Mouse (Mus musculus): ENCODE measurements around the gene Arsb. TPM values are rescaled to one million over a fixed set of nuclear protein-coding genes. Genes with fewer than 3 reads are reported as not detected.

Arsb gene
- polyA plus RNA-seq, 1 experiment from 2014 or later, result 11.0 TPM

DNA sequence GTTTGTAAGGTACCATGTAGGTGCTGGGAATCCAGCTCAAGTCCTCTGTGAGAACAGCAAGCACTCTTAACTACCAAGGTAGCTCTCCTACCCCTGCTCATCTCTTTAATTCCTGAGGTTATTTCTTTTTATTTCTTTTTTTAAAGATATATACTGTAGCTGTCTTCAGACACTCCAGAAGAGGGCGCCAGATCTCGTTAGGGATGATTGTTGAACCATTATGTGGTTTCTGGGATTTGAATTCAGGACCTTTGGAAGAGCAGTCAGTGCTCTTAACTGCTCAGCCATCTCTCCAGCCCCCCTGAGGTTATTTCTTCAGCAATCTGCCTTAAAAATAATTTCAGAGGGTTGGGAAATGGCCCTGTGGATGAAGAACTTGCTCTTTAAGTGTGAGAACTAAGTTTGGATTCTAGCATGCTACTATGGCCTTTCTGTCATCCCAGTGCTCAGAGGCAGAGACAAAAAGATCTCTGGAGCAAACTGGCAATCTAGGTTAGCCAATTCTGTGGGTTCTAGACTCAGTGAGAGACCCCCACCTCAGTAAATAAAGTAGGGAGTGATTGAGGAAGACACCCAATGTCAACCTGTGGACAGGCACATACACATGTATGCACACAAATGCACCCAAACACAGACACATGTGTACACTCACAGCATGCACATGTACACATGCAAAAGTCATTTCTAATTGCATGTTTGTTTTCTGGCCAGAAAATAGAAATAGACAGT, 58.3 kb downstream of the Arsb start:
- Histone ChIP-seq H3K9ac (no peak overlapping the region), H3K27ac (replicated peaks) (no peak overlapping the region), H3K27me3 (no peaks in the 10 kb centered on the region), H3K36me3 (0 out of 2 replicates have a peak, but pooled peaks cover 3% of the 10 kb centered on the region), H3K9me3 (0 out of 2 replicates have a peak, but pooled peaks cover 3% of the 10 kb centered on the region), H3K4me1 (replicated peaks) (no peaks in the 10 kb centered on the region), H3K4me2 (no peak overlapping the region), H3K4me3 (no peak overlapping the region)
- no peak for ATAC-seq (ENCODE audit: low FRiP score, low read depth)
- WGBS, result 69% methylated on average over 2 of the region's 2 CpGs

GRCm38 (mm10) chr13:93830294-93830645, 58.8 kb downstream of the Arsb start:
- ATAC-seq (ENCODE audit: low FRiP score, low read depth), result no peak
- WGBS, result 83% methylated on average over 6 of the region's 6 CpGs

DNA sequence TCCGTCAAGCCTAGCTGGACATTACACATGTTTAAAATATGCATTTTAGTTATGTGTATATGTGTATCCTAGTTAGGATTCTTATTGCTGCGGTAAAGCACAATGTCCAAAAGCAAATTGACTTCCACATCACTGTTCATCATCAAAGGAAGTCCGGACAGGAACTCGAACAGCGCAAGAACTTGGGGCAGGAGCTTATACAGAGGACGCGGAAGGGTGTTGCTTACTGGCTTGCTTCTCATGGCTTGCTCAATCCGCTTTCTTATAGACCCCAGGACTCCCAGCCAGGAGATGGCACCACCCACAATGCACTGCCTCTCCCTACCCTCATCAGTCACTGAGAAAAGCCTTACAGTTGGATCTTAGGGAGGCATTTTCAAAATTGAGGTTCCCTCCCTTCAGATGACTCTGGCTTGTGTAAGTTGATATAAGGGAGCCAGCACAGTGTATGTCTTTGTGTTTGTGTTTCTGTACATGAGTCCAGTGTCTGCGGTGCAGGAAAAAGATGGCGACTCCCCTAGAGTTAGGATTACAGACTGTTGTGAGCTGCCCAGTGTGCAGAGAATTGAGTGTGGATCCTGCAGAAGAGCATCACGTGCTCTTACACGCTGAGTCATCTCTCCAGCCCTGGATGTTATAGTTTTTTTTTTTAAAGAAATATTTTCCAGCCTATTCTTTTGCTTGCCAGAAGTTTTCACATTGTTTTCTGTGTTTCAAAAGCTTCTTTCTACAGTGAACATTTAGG, 66.2 kb downstream of the Arsb start:
- H3K9ac ChIP-seq, result no peak overlapping the region
- no peak overlapping the region for H3K4me2 ChIP-seq
- H3K4me1 ChIP-seq (replicated peaks), result peaks cover 13% of the 10 kb centered on the region
- 0 out of 2 replicates have a peak, but pooled peaks cover 3% of the 10 kb centered on the region for H3K9me3 ChIP-seq
- no peak for ATAC-seq (ENCODE audit: low FRiP score, low read depth)
- H3K27ac ChIP-seq (replicated peaks), result no peak overlapping the region
- 89% methylated on average over 12 of the region's 12 CpGs for WGBS
- H3K4me3 ChIP-seq, result no peak overlapping the region
- H3K27me3 ChIP-seq, result no peaks in the 10 kb centered on the region
- 0 out of 2 replicates have a peak, but pooled peaks cover 3% of the 10 kb centered on the region for H3K36me3 ChIP-seq

More at GRCm38 (mm10) chr13:93830294-93830645, 58.8 kb downstream of the Arsb start:
- Histone ChIP-seq H3K4me1 (replicated peaks) (no peaks in the 10 kb centered on the region), H3K9ac (no peak overlapping the region), H3K9me3 (0 out of 2 replicates have a peak, but pooled peaks cover 3% of the 10 kb centered on the region), H3K4me2 (no peak overlapping the region), H3K4me3 (no peak overlapping the region), H3K36me3 (0 out of 2 replicates have a peak, but pooled peaks cover 3% of the 10 kb centered on the region), H3K27me3 (no peaks in the 10 kb centered on the region), H3K27ac (replicated peaks) (no peak overlapping the region)

DNA sequence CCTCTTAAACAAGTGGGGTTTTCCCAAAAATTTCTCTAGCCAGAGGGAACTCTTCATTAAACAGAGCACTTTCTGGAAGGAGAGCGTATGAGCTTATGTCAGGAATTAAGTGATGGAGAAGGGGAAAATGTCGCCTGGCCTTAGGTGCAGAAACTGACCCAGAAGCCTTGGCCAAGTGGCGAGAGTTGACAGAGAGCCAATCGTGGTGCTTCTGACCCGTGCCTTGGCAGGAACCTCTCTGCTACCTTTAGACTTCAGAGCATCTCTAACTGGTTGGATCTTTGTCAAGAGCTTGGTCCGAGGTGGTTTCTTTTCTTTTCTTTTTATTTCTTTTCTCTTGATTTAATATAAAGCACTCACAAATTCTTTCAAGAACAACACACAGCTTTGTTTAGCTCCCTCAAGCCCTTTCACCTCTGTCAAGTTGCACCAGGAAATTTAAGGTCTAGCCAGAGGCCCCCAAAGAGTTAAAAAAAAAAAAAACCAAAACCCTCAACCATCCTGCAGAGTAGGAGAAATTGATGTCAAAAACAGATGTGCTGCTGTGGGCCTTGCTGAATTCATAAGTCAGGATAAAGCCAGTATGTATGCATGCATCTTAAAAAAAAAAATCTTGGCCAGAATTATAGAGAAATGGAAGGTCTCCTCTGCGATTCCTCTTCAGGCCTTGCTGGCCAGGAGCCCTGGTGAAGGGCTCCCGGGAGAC, 67.2 kb downstream of the Arsb start:
- 55% methylated on average over 8 of the region's 8 CpGs for WGBS

DNA sequence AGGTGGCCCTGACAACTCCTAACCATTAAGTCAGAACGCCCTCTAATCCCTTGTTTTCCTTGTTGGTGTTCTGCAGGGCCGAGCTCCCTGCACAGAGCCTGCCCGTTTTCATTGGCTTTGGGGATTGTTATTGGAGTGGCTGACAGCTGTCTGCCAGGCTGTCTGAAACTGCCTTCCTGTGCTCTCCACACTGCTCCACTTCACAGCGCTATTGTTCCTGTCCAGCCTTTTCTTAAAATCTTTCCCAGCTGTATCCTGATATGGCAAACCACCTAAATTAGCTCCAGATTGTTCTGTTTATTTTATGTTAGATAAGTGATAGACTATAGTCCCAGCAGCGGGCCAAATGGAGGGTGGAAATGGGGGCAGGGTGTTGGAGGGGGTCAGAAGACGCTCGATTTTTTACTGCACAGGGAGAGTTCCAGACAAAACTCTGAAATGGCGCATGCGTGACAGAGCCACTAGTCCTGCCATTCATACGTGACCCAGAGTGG, 67.8 kb downstream of the Arsb start:
- peaks cover 13% of the 10 kb centered on the region for H3K4me1 ChIP-seq (replicated peaks)
- WGBS, result 34% methylated on average over 10 of the region's 10 CpGs
- H3K27ac ChIP-seq (replicated peaks), result peak overlapping the region; percentile 71
- no peak overlapping the region for H3K4me3 ChIP-seq
- H3K9me3 ChIP-seq, result no peaks in the 10 kb centered on the region
- no peak overlapping the region for H3K4me2 ChIP-seq
- peak; percentile 81 for ATAC-seq (ENCODE audit: low FRiP score, low read depth)
- H3K27me3 ChIP-seq, result no peaks in the 10 kb centered on the region
- no peak overlapping the region for H3K9ac ChIP-seq
- no peaks in the 10 kb centered on the region for H3K36me3 ChIP-seq

More for the DNA sequence above, 67.2 kb downstream of the Arsb start:
- Histone ChIP-seq H3K4me1 (replicated peaks) (peaks cover 13% of the 10 kb centered on the region), H3K4me2 (no peak overlapping the region), H3K9ac (no peak overlapping the region), H3K36me3 (0 out of 2 replicates have a peak, but pooled peaks cover 3% of the 10 kb centered on the region), H3K4me3 (no peak overlapping the region), H3K27me3 (no peaks in the 10 kb centered on the region), H3K27ac (replicated peaks) (peak overlapping the region; percentile 71; the same call in 1 of the 2 replicates), H3K9me3 (0 out of 2 replicates have a peak, but pooled peaks cover 3% of the 10 kb centered on the region)
- ATAC-seq (ENCODE audit: low FRiP score, low read depth), result no peak

DNA sequence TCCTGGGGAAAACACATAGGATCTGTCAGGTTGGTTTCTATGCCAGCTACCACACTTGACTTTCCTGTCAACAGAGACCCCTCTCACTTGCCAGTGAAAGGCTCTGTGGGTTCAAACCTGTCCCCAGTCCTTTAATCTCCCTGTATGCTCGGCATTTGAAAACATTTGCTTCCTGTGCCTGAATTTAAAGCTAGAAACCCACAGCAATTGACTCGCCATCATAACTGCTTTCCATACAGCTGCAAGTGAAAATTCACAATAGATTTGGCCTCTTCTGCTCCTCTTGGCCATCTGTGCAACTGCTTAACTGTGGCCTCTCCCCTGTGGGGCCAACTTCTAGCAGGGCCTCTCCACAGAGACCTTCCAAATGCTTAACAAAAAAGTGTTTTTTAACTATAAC, 68.3 kb downstream of the Arsb start:
- no peak overlapping the region for H3K4me2 ChIP-seq
- no peaks in the 10 kb centered on the region for H3K27me3 ChIP-seq
- H3K4me3 ChIP-seq, result no peak overlapping the region
- peak overlapping the region; percentile 71 for H3K27ac ChIP-seq (replicated peaks)
- H3K36me3 ChIP-seq, result no peaks in the 10 kb centered on the region
- peaks cover 13% of the 10 kb centered on the region for H3K4me1 ChIP-seq (replicated peaks)
- WGBS, result 37% methylated on average over 2 of the region's 2 CpGs
- H3K9me3 ChIP-seq, result no peaks in the 10 kb centered on the region
- ATAC-seq (ENCODE audit: low FRiP score, low read depth), result no peak
- no peak overlapping the region for H3K9ac ChIP-seq

- Histone ChIP-seq H3K4me2 (no peak overlapping the region), H3K4me1 (replicated peaks) (peaks cover 13% of the 10 kb centered on the region), H3K9me3 (no peaks in the 10 kb centered on the region), H3K4me3 (no peak overlapping the region), H3K27ac (replicated peaks) (no peak overlapping the region; the same call in 1 of the 2 replicates), H3K9ac (no peak overlapping the region), H3K27me3 (no peaks in the 10 kb centered on the region), H3K36me3 (no peaks in the 10 kb centered on the region)
- WGBS, result 70% methylated on average over 2 of the region's 2 CpGs
- no peak for ATAC-seq (ENCODE audit: low FRiP score, low read depth)
Measured at GRCm38 (mm10) chr13:93840146-93840545, 68.7 kb downstream of the Arsb start.

DNA sequence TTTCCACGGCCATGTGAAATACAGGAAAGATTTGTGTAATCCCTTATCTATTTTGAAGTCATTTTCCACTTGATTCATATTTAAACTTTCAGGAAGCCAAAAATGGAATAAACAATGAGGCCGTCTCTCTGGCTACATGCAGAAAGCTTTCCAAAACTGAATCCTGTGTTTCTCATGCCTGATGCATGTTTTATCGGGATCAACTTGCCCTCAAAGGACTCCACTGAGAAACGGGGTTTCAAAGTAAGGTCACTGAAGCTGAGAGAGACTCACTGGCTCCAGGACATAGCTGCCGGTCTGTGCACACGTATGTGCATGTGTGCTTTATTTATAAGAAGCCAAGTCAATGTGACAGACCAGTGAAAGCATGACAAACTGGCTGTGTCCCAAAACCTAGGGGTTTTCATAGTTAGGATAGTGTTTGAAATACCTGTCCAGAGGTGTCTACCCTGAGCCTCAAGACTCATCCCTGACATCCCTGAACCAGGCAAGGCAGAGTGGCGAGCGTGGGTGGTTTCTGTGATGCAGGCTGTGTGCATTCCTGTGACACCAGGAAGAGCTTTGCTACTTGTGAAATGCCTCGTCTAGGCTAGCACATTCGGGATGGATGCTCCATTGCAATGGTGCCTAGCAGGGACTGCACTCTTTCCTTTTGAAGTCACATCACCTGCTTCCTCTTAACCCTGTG, 75.5 kb downstream of the Arsb start:
- no peak overlapping the region for H3K4me2 ChIP-seq

GRCm38 (mm10) chr13:93847614-93848013, 76.2 kb downstream of the Arsb start:
- no peak overlapping the region for H3K4me2 ChIP-seq
- no peak overlapping the region for H3K4me3 ChIP-seq
- 52% methylated on average over 4 of the region's 4 CpGs for WGBS
- 0 out of 2 replicates have a peak, but pooled peaks cover 3% of the 10 kb centered on the region for H3K4me1 ChIP-seq (replicated peaks)
- H3K27ac ChIP-seq (replicated peaks), result no peak overlapping the region
- no peak for ATAC-seq (ENCODE audit: low FRiP score, low read depth)
- H3K9me3 ChIP-seq, result no peaks in the 10 kb centered on the region
- H3K9ac ChIP-seq, result no peak overlapping the region
- no peaks in the 10 kb centered on the region for H3K36me3 ChIP-seq
- H3K27me3 ChIP-seq, result no peaks in the 10 kb centered on the region

More for the DNA sequence above, 75.5 kb downstream of the Arsb start:
- 83% methylated on average over 10 of the region's 10 CpGs for WGBS
- Histone ChIP-seq H3K4me3 (no peak overlapping the region), H3K36me3 (no peaks in the 10 kb centered on the region), H3K27me3 (no peaks in the 10 kb centered on the region), H3K9me3 (no peaks in the 10 kb centered on the region), H3K9ac (no peak overlapping the region), H3K4me1 (replicated peaks) (no peaks in the 10 kb centered on the region), H3K27ac (replicated peaks) (no peak overlapping the region)
- ATAC-seq (ENCODE audit: low FRiP score, low read depth), result no peak

GRCm38 (mm10) chr13:93848615-93849014, 77.2 kb downstream of the Arsb start:
- Histone ChIP-seq H3K4me2 (no peak overlapping the region), H3K36me3 (no peaks in the 10 kb centered on the region), H3K9me3 (no peaks in the 10 kb centered on the region), H3K4me3 (no peak overlapping the region), H3K27ac (replicated peaks) (no peak overlapping the region), H3K9ac (no peak overlapping the region), H3K4me1 (replicated peaks) (0 out of 2 replicates have a peak, but pooled peaks cover 3% of the 10 kb centered on the region), H3K27me3 (no peaks in the 10 kb centered on the region)
- no peak for ATAC-seq (ENCODE audit: low FRiP score, low read depth)
- WGBS, result 88% methylated on average over 6 of the region's 6 CpGs

DNA sequence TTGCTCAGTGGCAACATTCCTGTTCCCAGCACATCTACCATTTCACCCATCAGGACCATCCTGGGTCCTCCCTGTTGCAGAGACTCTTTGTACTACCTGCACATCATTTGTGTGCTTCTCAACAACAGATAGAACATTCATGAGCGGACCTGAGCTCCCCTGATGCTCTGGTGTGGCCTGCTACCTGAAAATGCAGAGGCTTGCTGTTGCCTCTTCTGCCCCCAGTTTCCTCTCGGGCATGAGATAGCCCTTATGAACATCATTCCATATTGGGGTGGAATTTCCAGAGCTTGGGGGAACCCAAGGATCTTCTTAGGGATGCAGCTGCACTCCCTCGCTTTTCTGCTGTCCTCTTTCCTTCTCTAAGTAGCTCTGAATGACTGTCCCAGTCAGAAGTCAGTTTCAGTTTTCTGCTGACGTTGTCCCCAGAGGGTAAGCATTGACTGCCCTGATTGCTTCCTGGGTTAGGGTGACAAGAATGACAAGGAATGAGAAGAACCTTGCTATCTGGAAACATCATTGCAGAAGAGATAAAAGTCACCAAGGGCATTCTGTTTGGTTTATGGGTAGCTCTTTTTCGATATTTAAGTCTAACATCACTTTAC, 78.4 kb downstream of the Arsb start:
- H3K4me1 ChIP-seq (replicated peaks), result 0 out of 2 replicates have a peak, but pooled peaks cover 3% of the 10 kb centered on the region
- H3K27me3 ChIP-seq, result no peaks in the 10 kb centered on the region
- no peaks in the 10 kb centered on the region for H3K36me3 ChIP-seq
- no peak overlapping the region for H3K9ac ChIP-seq
- H3K4me2 ChIP-seq, result no peak overlapping the region
- no peaks in the 10 kb centered on the region for H3K9me3 ChIP-seq
- WGBS, result 87% methylated on average over 5 of the region's 5 CpGs
- no peak overlapping the region for H3K4me3 ChIP-seq
- ATAC-seq (ENCODE audit: low FRiP score, low read depth), result no peak
- H3K27ac ChIP-seq (replicated peaks), result no peak overlapping the region

Measured in hindbrain, embryonic 15.5 days (tissue).